Mouse (Mus musculus) liver, embryonic 11.5 days (tissue): ENCODE data around the gene Pick1. TPM values are rescaled to one million over a fixed set of nuclear protein-coding genes. Genes with fewer than 3 reads are reported as not detected.

ENCODE experiments used
- ATAC-seq: fragments of 200-750 bp; cut with Nextera tagmentation; replicated peaks from 2 replicates; pipeline ENCODE4 v1.8.0; 2017; ENCODE audit warnings: moderate number of reproducible peaks, mild to moderate bottlenecking, moderate TSS enrichment, moderate library complexity; ENCODE audit not compliant: low FRiP score
- DNase-seq: peaks from one replicate; pipeline ENCODE4 v3.0.0-alpha.2; 2017; ENCODE audit warnings: low spot score
- H3K27ac ChIP-seq: fragments of 300-500 bp; sonication (generic); 2 replicates; pipeline ENCODE4 v1.5.1; 2014; ENCODE audit warnings: mild to moderate bottlenecking, low read depth, low read length, control low read depth
- H3K27me3 ChIP-seq: fragments of 300-500 bp; sonication (generic); replicated peaks from 2 replicates; pipeline ENCODE4 v1.6.1; 2014; ENCODE audit warnings: low read length, mixed read lengths; ENCODE audit not compliant: control insufficient read depth, insufficient read depth
- H3K36me3 ChIP-seq: fragments of 300-500 bp; sonication (generic); 2 replicates; pipeline ENCODE4 v1.6.1; 2014; ENCODE audit warnings: mild to moderate bottlenecking, low read length, moderate library complexity, mixed read lengths; ENCODE audit not compliant: control insufficient read depth, insufficient read depth
- H3K4me1 ChIP-seq: fragments of 300-500 bp; sonication (generic); replicated peaks from 2 replicates; pipeline ENCODE4 v1.6.1; 2014; ENCODE audit warnings: low read length, mixed read lengths; ENCODE audit not compliant: control insufficient read depth, insufficient read depth
- H3K4me2 ChIP-seq: fragments of 300-500 bp; sonication (generic); 2 replicates; pipeline ENCODE4 v1.6.1; 2014; ENCODE audit warnings: mild to moderate bottlenecking, control low read depth, moderate library complexity
- H3K4me3 ChIP-seq: fragments of 300-500 bp; sonication (generic); 2 replicates; pipeline ENCODE4 v1.5.1; 2014; ENCODE audit warnings: low read depth, low read length, control low read depth
- H3K9ac ChIP-seq: fragments of 300-500 bp; sonication (generic); 2 replicates; pipeline ENCODE4 v1.6.1; 2014; ENCODE audit warnings: low read depth, low read length, control low read depth
- H3K9me3 ChIP-seq: fragments of 300-500 bp; sonication (generic); 2 replicates; pipeline ENCODE4 v1.6.1; 2016; ENCODE audit warnings: low read length, inconsistent platforms, mixed read lengths; ENCODE audit not compliant: control insufficient read depth
- WGBS: fragments of 180-500 bp; shearing (Covaris S2); extraction: QIAGEN DNeasy Blood & Tissue Kit; methylation state at CpG from one replicate; pipeline ENCODE4 v1.1.7; 2014; 5-methylcytosine and 5-hydroxymethylcytosine counted together
- polyA plus RNA-seq: library from polyadenylated mRNA; unstranded; fragments of >200 nt; fragmentation: Nextera tagmentation; extraction: Ambion mirVana; gene quantifications from 2 replicates; pipeline ENCODE4 v1.2.1, GENCODE M21; 2014

Gene Pick1
- polyA plus RNA-seq, 1 experiment from 2014 or later, result 18.0 TPM

DNA sequence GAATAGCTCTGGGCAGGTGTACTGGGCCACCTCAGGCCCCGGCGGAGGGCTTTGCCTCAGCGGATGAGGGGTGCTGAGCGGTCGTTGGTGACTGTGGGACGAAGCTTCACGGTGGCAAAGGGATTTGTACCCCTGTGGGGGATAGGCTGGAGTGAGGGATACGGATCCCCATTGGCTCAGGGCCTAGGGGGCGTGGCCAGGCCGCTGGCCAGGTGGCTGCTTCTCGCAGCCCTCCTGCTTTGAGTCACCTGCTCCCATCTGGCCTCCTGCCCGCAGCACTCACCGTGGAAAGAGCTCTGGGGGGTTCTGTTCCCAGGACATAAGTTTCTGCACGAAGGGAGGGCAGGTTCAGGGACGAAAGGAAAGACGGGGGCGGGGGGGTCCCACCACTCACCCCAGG, 29.5 kb downstream of the Pick1 start:
- DNase-seq (no peak), ATAC-seq (no peak)
- Histone ChIP-seq H3K9ac (no peak overlapping the region), H3K27ac (no peak overlapping the region), H3K36me3 (no peaks in the 10 kb centered on the region), H3K9me3 (no peaks in the 10 kb centered on the region), H3K4me3 (no peak overlapping the region), H3K27me3 (peaks cover 76% of the 10 kb centered on the region), H3K4me1 (peaks cover 7% of the 10 kb centered on the region), H3K4me2 (no peak overlapping the region)
- 29% methylated on average over 17 of the region's 17 CpGs for WGBS

DNA sequence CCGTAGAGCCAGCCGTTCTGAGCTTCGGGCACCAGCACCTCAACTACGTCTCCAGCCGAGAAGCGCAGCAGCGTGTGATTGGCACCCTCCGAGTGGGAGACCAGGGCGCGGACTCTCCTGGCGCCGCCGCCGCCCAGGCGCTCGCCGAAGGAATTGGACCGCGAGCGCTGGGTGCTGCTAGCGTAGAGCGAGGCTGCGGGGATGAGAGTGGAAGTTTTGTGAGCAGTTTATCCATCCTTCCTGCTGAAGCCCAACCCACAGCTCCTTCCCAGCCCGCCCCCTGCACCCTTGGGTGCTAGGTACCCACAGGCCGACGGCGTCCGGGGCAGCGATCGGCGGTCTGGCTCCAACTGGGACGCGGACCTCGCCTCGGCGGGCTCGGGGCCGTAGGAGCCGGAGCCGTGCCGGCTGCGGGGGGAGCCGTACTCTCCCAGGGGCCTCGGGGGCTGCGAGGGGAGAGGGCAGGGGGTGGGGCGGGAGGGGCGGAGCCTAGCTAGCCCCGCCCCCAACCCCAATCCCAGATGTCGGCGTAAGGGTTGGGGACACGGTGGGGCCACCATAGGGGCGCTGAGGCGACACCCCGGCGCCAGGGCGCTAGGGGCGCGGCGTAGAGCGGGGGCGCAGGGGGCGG, 32.2 kb downstream of the Pick1 start:
- H3K9ac ChIP-seq, result 0 out of 2 replicates have a peak overlapping the region, but pooled peaks have one; percentile 7
- DNase-seq (no peak), ATAC-seq (peak; percentile 20; the same call in 1 of the 2 replicates)
- WGBS, result 1% methylated on average over 56 of the region's 62 CpGs
- no peaks in the 10 kb centered on the region for H3K9me3 ChIP-seq
- peak overlapping the region; percentile 60 for H3K4me3 ChIP-seq
- H3K4me1 ChIP-seq, result peaks cover 7% of the 10 kb centered on the region
- H3K27me3 ChIP-seq, result peaks cover 57% of the 10 kb centered on the region
- H3K36me3 ChIP-seq, result no peaks in the 10 kb centered on the region
- peak overlapping the region; percentile 95 for H3K4me2 ChIP-seq
- no peak overlapping the region for H3K27ac ChIP-seq

DNA sequence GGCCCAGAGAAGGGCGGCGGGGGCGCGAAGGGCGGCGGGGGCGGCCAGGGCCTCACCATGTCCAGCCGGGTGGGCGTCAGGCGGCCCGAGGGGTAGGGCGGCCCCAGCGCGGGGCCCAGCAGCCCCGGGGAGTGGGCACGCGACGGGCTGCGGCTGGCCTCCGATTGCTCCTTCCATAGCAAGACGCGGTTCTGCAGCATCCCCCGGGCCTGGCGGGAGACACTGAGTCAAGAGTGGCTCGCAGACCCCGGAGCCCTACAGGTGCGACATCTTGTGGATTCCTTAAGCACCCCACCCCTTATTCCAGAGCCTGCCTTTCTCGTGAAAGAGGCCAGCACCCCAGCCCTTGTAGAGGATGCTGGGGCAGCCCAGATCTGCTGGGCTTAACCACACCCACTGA, 32.8 kb downstream of the Pick1 start:
- H3K4me2 ChIP-seq, result peak overlapping the region; percentile 95
- peak overlapping the region; percentile 60 for H3K4me3 ChIP-seq
- no peaks in the 10 kb centered on the region for H3K36me3 ChIP-seq
- H3K27ac ChIP-seq, result no peak overlapping the region
- no peaks in the 10 kb centered on the region for H3K9me3 ChIP-seq
- ATAC-seq, result peak; percentile 41; the same call in 1 of the 2 replicates
- 0 out of 2 replicates have a peak overlapping the region, but pooled peaks have one; percentile 7 for H3K9ac ChIP-seq
- 2% methylated on average over 28 of the region's 28 CpGs for WGBS
- H3K4me1 ChIP-seq, result peaks cover 7% of the 10 kb centered on the region
- peaks cover 62% of the 10 kb centered on the region for H3K27me3 ChIP-seq
- DNase-seq, result no peak

DNA sequence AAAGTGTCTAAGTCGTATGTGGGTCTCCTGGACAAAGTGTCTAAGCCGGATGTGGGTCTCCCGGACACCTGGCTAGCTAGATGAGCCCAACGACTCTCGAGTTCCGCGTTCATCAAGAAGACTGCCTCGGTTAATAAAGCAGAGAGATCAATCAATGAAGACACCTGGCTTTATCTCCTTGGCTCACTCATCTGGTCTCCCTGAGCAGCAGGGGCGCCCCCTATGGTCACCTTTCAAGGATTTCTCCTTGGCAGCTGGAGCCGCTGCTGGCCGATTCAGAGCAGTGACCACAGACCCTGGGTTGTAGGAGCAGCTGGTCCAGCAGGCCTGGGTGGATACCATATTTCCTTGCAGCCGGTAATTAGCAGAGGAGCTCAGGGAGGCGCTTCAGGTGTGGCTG, 33.4 kb downstream of the Pick1 start:
- Histone ChIP-seq H3K36me3 (no peaks in the 10 kb centered on the region), H3K4me2 (no peak overlapping the region), H3K9me3 (no peaks in the 10 kb centered on the region), H3K9ac (no peak overlapping the region), H3K27ac (no peak overlapping the region), H3K27me3 (peaks cover 64% of the 10 kb centered on the region), H3K4me3 (no peak overlapping the region), H3K4me1 (peaks cover 7% of the 10 kb centered on the region)
- WGBS, result 24% methylated on average over 13 of the region's 13 CpGs
- ATAC-seq, result no peak
- DNase-seq, result no peak

DNA sequence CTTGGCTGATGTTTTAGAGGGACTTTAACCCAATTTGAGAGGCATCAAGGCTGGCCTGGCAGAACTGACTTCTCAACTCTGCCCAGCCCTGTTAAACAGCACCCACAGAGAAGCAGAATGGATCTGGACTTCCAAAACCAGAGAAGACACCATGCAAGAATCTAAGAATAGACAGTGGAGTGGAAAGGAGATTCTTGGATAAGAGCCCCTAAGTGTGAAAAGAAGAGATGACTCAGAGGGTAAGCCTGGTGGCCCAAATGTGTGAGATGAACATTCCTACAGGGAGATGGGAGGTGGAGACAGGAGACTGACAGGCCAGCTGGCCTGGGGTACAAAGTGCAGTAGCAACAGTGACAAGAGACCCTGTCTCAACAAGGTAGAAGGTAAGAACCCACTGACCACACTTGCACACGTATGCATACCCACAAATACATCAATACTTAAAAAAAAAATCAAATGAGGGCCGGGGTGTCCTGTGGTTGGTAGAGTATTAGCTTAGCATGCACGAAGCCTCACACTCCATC, 33.9 kb downstream of the Pick1 start:
- H3K27me3 ChIP-seq, result peaks cover 64% of the 10 kb centered on the region
- H3K27ac ChIP-seq, result no peak overlapping the region
- H3K9ac ChIP-seq, result no peak overlapping the region
- peaks cover 7% of the 10 kb centered on the region for H3K4me1 ChIP-seq
- DNase-seq, result no peak
- H3K9me3 ChIP-seq, result no peaks in the 10 kb centered on the region
- 82% methylated on average over 3 of the region's 3 CpGs for WGBS
- no peak for ATAC-seq
- no peaks in the 10 kb centered on the region for H3K36me3 ChIP-seq
- H3K4me3 ChIP-seq, result no peak overlapping the region
- no peak overlapping the region for H3K4me2 ChIP-seq

DNA sequence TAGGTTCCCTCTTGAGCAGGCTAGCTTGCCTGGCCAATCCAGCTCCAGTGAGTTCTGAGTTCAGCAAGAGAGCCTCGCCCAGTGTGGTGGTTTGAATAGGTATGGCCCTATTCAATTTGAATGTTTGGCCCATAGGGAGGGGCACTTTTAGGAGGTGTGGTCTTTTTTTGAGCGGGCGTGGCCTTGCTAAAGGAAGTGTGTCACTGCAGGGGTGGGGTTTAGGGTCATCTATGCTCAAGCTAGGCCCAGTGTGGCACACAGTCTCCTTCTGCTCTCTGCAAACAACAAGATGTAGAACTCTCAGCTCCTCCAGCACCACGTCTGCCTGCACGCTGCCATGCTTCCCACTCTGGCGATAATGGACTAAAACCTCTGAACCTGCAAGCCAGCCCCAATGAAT, 34.8 kb downstream of the Pick1 start:
- no peak overlapping the region for H3K4me2 ChIP-seq
- ATAC-seq (no peak), DNase-seq (no peak)
- no peaks in the 10 kb centered on the region for H3K36me3 ChIP-seq
- peaks cover 7% of the 10 kb centered on the region for H3K4me1 ChIP-seq
- no peaks in the 10 kb centered on the region for H3K9me3 ChIP-seq
- no peak overlapping the region for H3K9ac ChIP-seq
- H3K27ac ChIP-seq, result no peak overlapping the region
- H3K4me3 ChIP-seq, result no peak overlapping the region
- 84% methylated on average over 6 of the region's 6 CpGs for WGBS
- H3K27me3 ChIP-seq, result peaks cover 55% of the 10 kb centered on the region

DNA sequence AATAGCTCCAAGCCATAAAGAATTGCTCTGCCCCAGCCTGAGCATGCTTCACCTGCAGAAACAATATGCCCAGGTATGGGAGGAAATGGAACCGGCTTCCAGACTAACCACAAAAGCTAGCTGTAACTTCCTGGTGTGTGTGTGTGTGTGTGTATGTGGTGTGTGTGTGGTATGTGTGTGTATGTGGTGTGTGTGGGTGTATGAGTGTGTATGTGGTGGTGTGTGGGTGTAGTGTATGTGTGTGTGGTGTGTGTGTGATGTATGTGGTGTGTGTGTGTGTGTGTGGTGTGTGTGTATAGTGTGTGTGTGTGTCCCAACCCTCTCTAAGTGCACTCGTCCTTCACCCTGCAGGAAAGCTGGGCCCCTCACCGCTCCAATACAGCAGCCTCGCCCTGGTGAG, 36.4 kb downstream of the Pick1 start:
- no peak for ATAC-seq
- Histone ChIP-seq H3K4me2 (no peak overlapping the region), H3K27ac (no peak overlapping the region), H3K9ac (no peak overlapping the region), H3K4me1 (peaks cover 8% of the 10 kb centered on the region), H3K4me3 (no peak overlapping the region), H3K9me3 (no peaks in the 10 kb centered on the region), H3K36me3 (no peaks in the 10 kb centered on the region), H3K27me3 (peaks cover 39% of the 10 kb centered on the region)
- DNase-seq, result no peak
- WGBS, result 46% methylated on average over 4 of the region's 4 CpGs

DNA sequence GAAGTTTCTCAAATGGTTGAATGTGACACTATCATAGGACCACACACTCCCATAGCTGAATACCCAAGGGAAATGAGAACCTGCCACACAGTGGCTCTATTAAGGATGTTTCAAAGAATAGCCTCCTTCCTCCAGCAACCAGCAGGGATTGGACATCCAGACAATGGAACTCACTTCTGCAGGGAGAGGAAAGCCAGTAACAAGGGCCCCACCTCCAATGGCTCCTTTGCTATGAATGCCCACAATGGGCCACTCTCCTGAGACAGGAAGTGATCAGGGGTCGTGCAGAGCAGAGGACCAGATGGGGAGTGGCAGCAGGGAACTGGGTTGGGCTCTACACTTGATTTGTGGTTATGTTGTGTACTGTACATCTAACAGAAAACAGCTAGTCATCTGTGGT, 39.5 kb downstream of the Pick1 start:
- no peak overlapping the region for H3K4me3 ChIP-seq
- peaks cover 9% of the 10 kb centered on the region for H3K27me3 ChIP-seq
- no peak overlapping the region for H3K4me2 ChIP-seq
- WGBS, result 9% methylated on average over 1 of the region's 1 CpGs
- no peaks in the 10 kb centered on the region for H3K36me3 ChIP-seq
- H3K4me1 ChIP-seq, result peaks cover 9% of the 10 kb centered on the region
- DNase-seq (no peak), ATAC-seq (no peak)
- H3K9me3 ChIP-seq, result no peaks in the 10 kb centered on the region
- H3K9ac ChIP-seq, result no peak overlapping the region
- no peak overlapping the region for H3K27ac ChIP-seq
